Mouse (Mus musculus): Measurements from ENCODE around the gene Serhl. TPM values are rescaled to one million over a fixed set of nuclear protein-coding genes. Genes with fewer than 3 reads are reported as not detected.

The Serhl gene
- polyA plus RNA-seq, 1 experiment from 2014 or later = 22.3 TPM

DNA sequence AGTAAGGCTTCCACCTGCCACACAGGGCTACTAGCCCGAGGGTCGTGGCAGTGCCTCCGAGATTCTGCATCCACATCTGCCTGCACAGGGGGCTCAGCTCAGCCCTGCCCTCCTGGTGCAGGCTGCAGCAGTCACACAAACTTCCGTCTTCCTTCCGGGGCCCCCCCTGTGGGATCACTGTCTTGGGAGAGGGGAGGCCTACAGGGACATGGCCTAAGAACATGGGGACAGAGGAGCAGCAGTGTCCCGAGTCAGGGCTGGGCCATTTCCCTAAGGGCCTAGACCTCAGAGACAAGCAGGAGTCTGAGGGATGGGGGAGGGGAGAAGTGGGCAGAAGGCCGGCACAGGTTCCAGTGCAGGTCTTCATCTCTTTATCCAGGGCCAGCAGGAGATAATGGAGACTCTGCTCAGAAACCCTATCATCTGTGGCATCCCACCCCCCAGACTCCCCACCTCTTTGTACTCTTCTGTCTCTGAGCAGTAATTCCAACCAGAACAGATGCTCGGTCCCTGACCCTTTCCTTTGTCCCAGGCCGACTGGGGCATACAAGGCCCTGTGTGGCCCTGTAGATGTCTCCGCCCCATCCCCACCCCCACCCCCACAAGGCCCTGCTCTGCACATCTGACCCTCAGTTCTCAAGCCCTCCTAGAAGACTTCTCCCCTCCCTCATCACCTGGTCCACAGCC is 71.9 kb downstream of the Serhl start:
- Histone ChIP-seq H3K9me3 (ENCODE audit: control insufficient read depth, low read length) (no peaks in the 10 kb centered on the region), H3K36me3 (ENCODE audit: control insufficient read depth, insufficient read depth, low read length) (peaks cover 31% of the 10 kb centered on the region), H3K27me3 (ENCODE audit: control insufficient read depth, insufficient read depth, low read length) (no peaks in the 10 kb centered on the region), H3K4me3 (ENCODE audit: low read depth, low read length) (no peak overlapping the region), H3K9ac (replicated peaks; ENCODE audit: low read depth, low read length) (no peak overlapping the region), H3K27ac (ENCODE audit: low read depth, low read length) (no peak overlapping the region), H3K4me1 (ENCODE audit: control insufficient read depth, insufficient read depth, low read length) (no peaks in the 10 kb centered on the region), H3K4me2 (ENCODE audit: low read depth, low read length) (no peak overlapping the region)
- 23% methylated on average over 10 of the region's 10 CpGs for WGBS
- no peak for ATAC-seq (ENCODE audit: low read depth)

DNA sequence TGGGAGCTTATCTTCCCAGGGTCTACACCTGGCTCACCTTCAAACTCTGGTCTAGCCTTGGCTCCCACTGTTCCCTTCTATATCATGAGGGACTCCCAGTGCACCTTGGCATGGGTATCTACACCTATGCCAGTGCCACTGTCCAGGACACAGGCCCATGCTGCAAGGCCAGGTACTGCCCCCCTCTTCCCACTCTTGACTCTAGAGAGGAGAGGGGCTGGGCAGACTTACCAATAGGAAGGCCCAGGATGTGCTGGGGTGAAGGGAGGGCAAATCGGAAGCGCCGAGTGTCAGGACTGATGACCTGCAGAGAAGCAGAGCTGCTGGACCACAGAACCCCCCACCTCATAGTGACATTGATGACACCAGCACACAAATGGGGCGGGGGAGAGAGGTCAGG is 72.7 kb downstream of the Serhl start:
- WGBS = 97% methylated on average over 4 of the region's 4 CpGs
- Histone ChIP-seq H3K4me1 (ENCODE audit: control insufficient read depth, insufficient read depth, low read length) (no peaks in the 10 kb centered on the region), H3K36me3 (ENCODE audit: control insufficient read depth, insufficient read depth, low read length) (peaks cover 31% of the 10 kb centered on the region), H3K9ac (replicated peaks; ENCODE audit: low read depth, low read length) (no peak overlapping the region), H3K4me3 (ENCODE audit: low read depth, low read length) (no peak overlapping the region), H3K4me2 (ENCODE audit: low read depth, low read length) (no peak overlapping the region), H3K27me3 (ENCODE audit: control insufficient read depth, insufficient read depth, low read length) (no peaks in the 10 kb centered on the region), H3K27ac (ENCODE audit: low read depth, low read length) (no peak overlapping the region), H3K9me3 (ENCODE audit: control insufficient read depth, low read length) (no peaks in the 10 kb centered on the region)
- no peak for ATAC-seq (ENCODE audit: low read depth)

- whole genome bisulfite sequencing = 95% methylated on average over 11 of the region's 11 CpGs
- Histone ChIP-seq H3K9ac (replicated peaks; ENCODE audit: low read depth, low read length) (no peak overlapping the region), H3K9me3 (ENCODE audit: control insufficient read depth, low read length) (no peaks in the 10 kb centered on the region), H3K36me3 (ENCODE audit: control insufficient read depth, insufficient read depth, low read length) (peaks cover 31% of the 10 kb centered on the region), H3K27me3 (ENCODE audit: control insufficient read depth, insufficient read depth, low read length) (no peaks in the 10 kb centered on the region), H3K4me1 (ENCODE audit: control insufficient read depth, insufficient read depth, low read length) (no peaks in the 10 kb centered on the region), H3K4me3 (ENCODE audit: low read depth, low read length) (no peak overlapping the region), H3K27ac (ENCODE audit: low read depth, low read length) (no peak overlapping the region), H3K4me2 (ENCODE audit: low read depth, low read length) (no peak overlapping the region)
- no peak for ATAC-seq (ENCODE audit: low read depth)
Observed at GRCm38 (mm10) chr15:83162818-83163485, 73.6 kb downstream of the Serhl start.

DNA sequence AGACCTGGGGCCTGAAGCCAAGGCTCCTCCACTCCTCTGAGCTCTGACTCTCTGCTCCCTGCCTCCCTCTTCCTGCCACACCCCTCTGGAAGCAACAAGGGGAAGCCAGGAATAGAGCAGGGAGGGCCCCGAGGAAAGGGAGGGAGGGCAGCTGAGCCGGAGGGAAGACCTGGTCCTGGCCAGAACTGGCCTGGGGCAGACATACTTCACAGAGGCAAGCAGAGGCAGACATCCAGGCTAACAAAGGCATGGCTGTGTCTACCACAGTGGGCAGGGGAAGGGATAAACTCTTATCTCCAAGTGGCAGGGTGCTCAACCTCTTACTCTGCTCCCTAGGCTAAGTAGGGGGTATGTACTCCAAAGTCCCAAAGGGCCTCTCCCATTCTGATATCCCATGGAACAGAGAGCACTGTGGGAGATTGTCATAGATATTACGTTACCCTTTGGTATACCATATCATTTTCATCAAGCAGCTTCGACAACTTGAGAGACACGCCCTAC is 75.7 kb downstream of the Serhl start:
- H3K36me3 ChIP-seq (ENCODE audit: control insufficient read depth, insufficient read depth, low read length) = peaks cover 18% of the 10 kb centered on the region
- no peaks in the 10 kb centered on the region for H3K27me3 ChIP-seq (ENCODE audit: control insufficient read depth, insufficient read depth, low read length)
- H3K9me3 ChIP-seq (ENCODE audit: control insufficient read depth, low read length) = no peaks in the 10 kb centered on the region
- ATAC-seq (ENCODE audit: low read depth) = no peak
- no peak overlapping the region for H3K27ac ChIP-seq (ENCODE audit: low read depth, low read length)
- H3K4me1 ChIP-seq (ENCODE audit: control insufficient read depth, insufficient read depth, low read length) = no peaks in the 10 kb centered on the region; the same call in 1 of the 2 replicates
- H3K9ac ChIP-seq (replicated peaks; ENCODE audit: low read depth, low read length) = no peak overlapping the region
- WGBS = 81% methylated on average over 5 of the region's 5 CpGs
- no peak overlapping the region for H3K4me3 ChIP-seq (ENCODE audit: low read depth, low read length)
- no peak overlapping the region for H3K4me2 ChIP-seq (ENCODE audit: low read depth, low read length)

DNA sequence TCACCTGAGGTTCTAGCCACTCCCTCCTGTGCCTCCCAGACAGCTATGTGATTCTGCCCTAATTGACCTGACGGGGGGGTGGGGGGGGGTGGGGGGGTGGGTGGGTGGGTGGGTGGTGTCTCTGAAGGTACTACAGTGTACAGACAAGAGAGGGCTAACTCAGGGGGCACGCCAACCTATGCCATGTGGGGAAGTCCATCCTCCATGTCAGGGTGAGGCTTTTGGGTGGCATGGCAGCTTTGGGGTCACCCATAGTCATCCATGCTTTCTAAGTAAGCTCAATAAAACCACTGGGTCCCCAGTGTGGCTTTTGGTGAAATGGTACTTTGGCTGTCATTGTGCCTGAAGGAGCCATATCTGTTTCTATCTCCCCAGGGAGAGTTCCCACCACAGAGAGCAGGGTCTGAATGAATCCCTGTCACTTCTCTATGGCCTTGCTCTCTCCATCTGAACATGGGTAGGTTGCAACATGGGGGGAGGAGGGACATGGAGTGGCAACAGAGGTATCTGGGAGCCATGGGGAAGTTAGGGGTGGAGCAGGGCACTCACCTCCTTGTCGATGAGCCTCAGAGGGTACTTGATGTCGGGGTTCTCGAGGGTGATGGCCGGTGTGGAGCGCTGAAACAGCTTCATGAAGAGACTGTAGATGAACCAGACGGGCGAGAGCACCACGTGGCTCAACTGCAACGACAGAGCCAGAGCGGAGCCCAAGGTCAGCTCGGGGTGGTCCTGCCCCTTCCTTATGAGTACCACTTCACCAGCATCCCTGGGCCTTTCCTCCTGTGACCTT is 76.4 kb downstream of the Serhl start:
- Histone ChIP-seq H3K27me3 (ENCODE audit: control insufficient read depth, insufficient read depth, low read length) (no peaks in the 10 kb centered on the region), H3K36me3 (ENCODE audit: control insufficient read depth, insufficient read depth, low read length) (peaks cover 11% of the 10 kb centered on the region; the same call in 1 of the 2 replicates), H3K4me2 (ENCODE audit: low read depth, low read length) (no peak overlapping the region), H3K9ac (replicated peaks; ENCODE audit: low read depth, low read length) (no peak overlapping the region), H3K27ac (ENCODE audit: low read depth, low read length) (no peak overlapping the region), H3K9me3 (ENCODE audit: control insufficient read depth, low read length) (no peaks in the 10 kb centered on the region), H3K4me3 (ENCODE audit: low read depth, low read length) (no peak overlapping the region), H3K4me1 (ENCODE audit: control insufficient read depth, insufficient read depth, low read length) (peaks cover 7% of the 10 kb centered on the region)
- ATAC-seq (ENCODE audit: low read depth) = no peak
- 92% methylated on average over 13 of the region's 13 CpGs for WGBS

Other genes with a start within 250 kb of the Serhl start
- gene Tcf20, start 101.6 kb upstream of the Serhl start, polyA plus RNA-seq (2014; fragmentation: Nextera tagmentation; extraction: Ambion mirVana) = 15.4 and 16.3 TPM in 2 replicates
- 0.31 and 1.8 TPM in 2 replicates for gene Nfam1, start 56.2 kb upstream of the Serhl start, polyA plus RNA-seq (2014; fragmentation: Nextera tagmentation; extraction: Ambion mirVana)
- 52.1 and 70.5 TPM in 2 replicates for gene Rrp7a, start 33.3 kb downstream of the Serhl start, polyA plus RNA-seq (2014; fragmentation: Nextera tagmentation; extraction: Ambion mirVana)
- 153 and 155 TPM in 2 replicates for gene Poldip3, start 59.9 kb downstream of the Serhl start, polyA plus RNA-seq (2014; fragmentation: Nextera tagmentation; extraction: Ambion mirVana)
- 122 and 139 TPM in 2 replicates for gene Cyb5r3, start 83.1 kb downstream of the Serhl start, polyA plus RNA-seq (2014; fragmentation: Nextera tagmentation; extraction: Ambion mirVana)
- gene A4galt, start 162.3 kb downstream of the Serhl start, polyA plus RNA-seq (2014; fragmentation: Nextera tagmentation; extraction: Ambion mirVana) = 0.91 and 3.9 TPM in 2 replicates

All from neural tube, embryonic 14.5 days (tissue).